Mouse (Mus musculus) midbrain, embryonic 15.5 days (tissue): ENCODE measurements around the gene Retreg1. TPM values are rescaled to one million over a fixed set of nuclear protein-coding genes. Genes with fewer than 3 reads are reported as not detected.

Experiments used
- ATAC-seq: fragments of 200-750 bp; cut with Nextera tagmentation; replicated peaks from 2 replicates; pipeline ENCODE4 v1.8.0; 2017; ENCODE audit warnings: moderate TSS enrichment
- H3K27ac ChIP-seq: fragments of 300-500 bp; sonication (generic); 2 replicates; pipeline ENCODE4 v1.5.1; 2015; ENCODE audit warnings: mild to moderate bottlenecking, inconsistent platforms
- H3K27me3 ChIP-seq: fragments of 300-500 bp; sonication (generic); replicated peaks from 2 replicates; pipeline ENCODE4 v1.6.1; 2015; ENCODE audit warnings: inconsistent platforms
- H3K36me3 ChIP-seq: fragments of 300-500 bp; sonication (generic); replicated peaks from 2 replicates; pipeline ENCODE4 v1.6.1; 2015; ENCODE audit warnings: inconsistent platforms
- H3K4me1 ChIP-seq: fragments of 300-500 bp; sonication (generic); 2 replicates; pipeline ENCODE4 v1.6.1; 2015; ENCODE audit warnings: inconsistent platforms
- H3K4me2 ChIP-seq: fragments of 300-500 bp; sonication (generic); 2 replicates; pipeline ENCODE4 v1.6.1; 2015; ENCODE audit warnings: inconsistent platforms, mild to moderate bottlenecking, moderate library complexity
- H3K4me3 ChIP-seq: fragments of 300-500 bp; sonication (generic); 2 replicates; pipeline ENCODE4 v1.5.1; 2015; ENCODE audit warnings: mild to moderate bottlenecking, inconsistent platforms
- H3K9ac ChIP-seq: fragments of 300-500 bp; sonication (generic); 2 replicates; pipeline ENCODE4 v1.6.1; 2015; ENCODE audit warnings: mild to moderate bottlenecking, inconsistent platforms
- H3K9me3 ChIP-seq: fragments of 300-500 bp; sonication (generic); 2 replicates; pipeline ENCODE4 v1.6.1; 2016; ENCODE audit warnings: inconsistent platforms
- WGBS: fragments of 180-500 bp; shearing (Covaris S2); methylation state at CpG from one replicate; pipeline ENCODE4 v1.1.7; 2015; ENCODE audit warnings: mixed read lengths; 5-methylcytosine and 5-hydroxymethylcytosine counted together
- polyA plus RNA-seq: library from polyadenylated mRNA; unstranded; fragments of >200 nt; fragmentation: Nextera tagmentation; extraction: Ambion mirVana; gene quantifications from 2 replicates; pipeline ENCODE4 v1.2.1, GENCODE M21; 2015

Retreg1 gene
- polyA plus RNA-seq, 1 experiment from 2014 or later, result 12.6 TPM

- WGBS, result 91% methylated on average over 11 of the region's 11 CpGs
These were observed 86.5 kb downstream of the Retreg1 start for GRCm38 (mm10) chr15:25929518-25929917.

GRCm38 (mm10) chr15:25929936-25930335, 87.0 kb downstream of the Retreg1 start:
- ATAC-seq, result no peak
- 85% methylated on average over 10 of the region's 10 CpGs for WGBS
- no peaks in the 10 kb centered on the region for H3K36me3 ChIP-seq

More at GRCm38 (mm10) chr15:25929518-25929917, 86.5 kb downstream of the Retreg1 start:
- Histone ChIP-seq H3K4me3 (no peak overlapping the region), H3K36me3 (no peaks in the 10 kb centered on the region), H3K9me3 (no peaks in the 10 kb centered on the region), H3K27me3 (no peaks in the 10 kb centered on the region), H3K27ac (no peak overlapping the region), H3K4me2 (no peak overlapping the region), H3K4me1 (no peaks in the 10 kb centered on the region), H3K9ac (no peak overlapping the region)
- ATAC-seq, result no peak

GRCm38 (mm10) chr15:25930657-25931056, 87.7 kb downstream of the Retreg1 start:
- H3K9me3 ChIP-seq, result no peaks in the 10 kb centered on the region
- H3K27me3 ChIP-seq, result no peaks in the 10 kb centered on the region
- H3K36me3 ChIP-seq, result no peaks in the 10 kb centered on the region
- no peak overlapping the region for H3K9ac ChIP-seq
- H3K4me3 ChIP-seq, result no peak overlapping the region
- no peaks in the 10 kb centered on the region for H3K4me1 ChIP-seq
- H3K27ac ChIP-seq, result no peak overlapping the region
- no peak for ATAC-seq
- no peak overlapping the region for H3K4me2 ChIP-seq
- 81% methylated on average over 5 of the region's 5 CpGs for WGBS

More at GRCm38 (mm10) chr15:25929936-25930335, 87.0 kb downstream of the Retreg1 start:
- H3K27ac ChIP-seq, result no peak overlapping the region
- no peaks in the 10 kb centered on the region for H3K4me1 ChIP-seq
- no peak overlapping the region for H3K4me3 ChIP-seq
- H3K9me3 ChIP-seq, result no peaks in the 10 kb centered on the region
- H3K9ac ChIP-seq, result no peak overlapping the region
- no peak overlapping the region for H3K4me2 ChIP-seq
- H3K27me3 ChIP-seq, result no peaks in the 10 kb centered on the region

GRCm38 (mm10) chr15:25932497-25932896, 89.5 kb downstream of the Retreg1 start:
- Histone ChIP-seq H3K27ac (no peak overlapping the region), H3K9ac (no peak overlapping the region), H3K4me1 (no peaks in the 10 kb centered on the region), H3K4me2 (no peak overlapping the region), H3K27me3 (no peaks in the 10 kb centered on the region), H3K4me3 (no peak overlapping the region), H3K36me3 (no peaks in the 10 kb centered on the region), H3K9me3 (no peaks in the 10 kb centered on the region)
- no peak for ATAC-seq
- WGBS, result 92% methylated on average over 9 of the region's 9 CpGs

GRCm38 (mm10) chr15:25932937-25933684, 90.1 kb downstream of the Retreg1 start:
- WGBS, result 58% methylated on average over 16 of the region's 16 CpGs
- H3K27me3 ChIP-seq, result no peaks in the 10 kb centered on the region
- no peak overlapping the region for H3K27ac ChIP-seq
- no peaks in the 10 kb centered on the region for H3K4me1 ChIP-seq
- H3K4me3 ChIP-seq, result no peak overlapping the region
- H3K9me3 ChIP-seq, result no peaks in the 10 kb centered on the region
- H3K36me3 ChIP-seq, result no peaks in the 10 kb centered on the region
- ATAC-seq, result no peak
- no peak overlapping the region for H3K4me2 ChIP-seq
- no peak overlapping the region for H3K9ac ChIP-seq

GRCm38 (mm10) chr15:25933685-25934108, 90.7 kb downstream of the Retreg1 start:
- WGBS, result 72% methylated on average over 7 of the region's 7 CpGs
- Histone ChIP-seq H3K4me3 (no peak overlapping the region), H3K27ac (no peak overlapping the region), H3K9ac (no peak overlapping the region), H3K27me3 (no peaks in the 10 kb centered on the region), H3K4me1 (no peaks in the 10 kb centered on the region), H3K9me3 (no peaks in the 10 kb centered on the region), H3K36me3 (no peaks in the 10 kb centered on the region), H3K4me2 (no peak overlapping the region)
- no peak for ATAC-seq

GRCm38 (mm10) chr15:25934411-25934810, 91.4 kb downstream of the Retreg1 start:
- Histone ChIP-seq H3K27ac (no peak overlapping the region), H3K27me3 (no peaks in the 10 kb centered on the region), H3K4me1 (no peaks in the 10 kb centered on the region), H3K4me2 (no peak overlapping the region), H3K9me3 (no peaks in the 10 kb centered on the region), H3K36me3 (no peaks in the 10 kb centered on the region), H3K4me3 (no peak overlapping the region), H3K9ac (no peak overlapping the region)
- ATAC-seq, result no peak
- 74% methylated on average over 7 of the region's 7 CpGs for WGBS

GRCm38 (mm10) chr15:25938496-25938895, 95.5 kb downstream of the Retreg1 start:
- no peak overlapping the region for H3K4me3 ChIP-seq
- WGBS, result 92% methylated on average over 7 of the region's 7 CpGs
- ATAC-seq, result no peak
- H3K4me1 ChIP-seq, result peaks cover 3% of the 10 kb centered on the region; the same call in 1 of the 2 replicates
- no peak overlapping the region for H3K4me2 ChIP-seq
- no peaks in the 10 kb centered on the region for H3K9me3 ChIP-seq
- no peaks in the 10 kb centered on the region for H3K27me3 ChIP-seq
- H3K9ac ChIP-seq, result no peak overlapping the region
- no peaks in the 10 kb centered on the region for H3K36me3 ChIP-seq
- no peak overlapping the region for H3K27ac ChIP-seq

GRCm38 (mm10) chr15:25940397-25941377, 97.7 kb downstream of the Retreg1 start:
- Histone ChIP-seq H3K4me3 (no peak overlapping the region), H3K36me3 (no peaks in the 10 kb centered on the region), H3K27ac (no peak overlapping the region), H3K4me1 (peaks cover 3% of the 10 kb centered on the region; the same call in 1 of the 2 replicates), H3K9ac (no peak overlapping the region), H3K4me2 (no peak overlapping the region), H3K9me3 (no peaks in the 10 kb centered on the region), H3K27me3 (no peaks in the 10 kb centered on the region)
- ATAC-seq, result no peak
- WGBS, result 40% methylated on average over 24 of the region's 24 CpGs

GRCm38 (mm10) chr15:25941514-25941913, 98.5 kb downstream of the Retreg1 start:
- Histone ChIP-seq H3K4me1 (peaks cover 3% of the 10 kb centered on the region; the same call in 1 of the 2 replicates), H3K27ac (no peak overlapping the region), H3K9ac (no peak overlapping the region), H3K4me3 (no peak overlapping the region), H3K4me2 (no peak overlapping the region), H3K9me3 (no peaks in the 10 kb centered on the region), H3K36me3 (no peaks in the 10 kb centered on the region), H3K27me3 (no peaks in the 10 kb centered on the region)
- WGBS, result 81% methylated on average over 11 of the region's 11 CpGs
- no peak for ATAC-seq

- H3K4me1 ChIP-seq, result peaks cover 3% of the 10 kb centered on the region; the same call in 1 of the 2 replicates
- H3K9ac ChIP-seq, result no peak overlapping the region
- WGBS, result 39% methylated on average over 4 of the region's 4 CpGs
- H3K27me3 ChIP-seq, result no peaks in the 10 kb centered on the region
- H3K36me3 ChIP-seq, result no peaks in the 10 kb centered on the region
- no peak overlapping the region for H3K27ac ChIP-seq
- ATAC-seq, result no peak
- H3K9me3 ChIP-seq, result no peaks in the 10 kb centered on the region
- no peak overlapping the region for H3K4me2 ChIP-seq
- no peak overlapping the region for H3K4me3 ChIP-seq
These were observed 99.4 kb downstream of the Retreg1 start for GRCm38 (mm10) chr15:25942415-25942814.

- H3K4me3 ChIP-seq, result no peak overlapping the region
- ATAC-seq, result no peak
- no peak overlapping the region for H3K9ac ChIP-seq
- peaks cover 3% of the 10 kb centered on the region; the same call in 1 of the 2 replicates for H3K4me1 ChIP-seq
- H3K36me3 ChIP-seq, result no peaks in the 10 kb centered on the region
- H3K4me2 ChIP-seq, result no peak overlapping the region
- no peaks in the 10 kb centered on the region for H3K27me3 ChIP-seq
- 93% methylated on average over 15 of the region's 15 CpGs for WGBS
- H3K9me3 ChIP-seq, result no peaks in the 10 kb centered on the region
- H3K27ac ChIP-seq, result no peak overlapping the region
These were observed 100.6 kb downstream of the Retreg1 start for GRCm38 (mm10) chr15:25943386-25944137.
